Mouse (Mus musculus) heart, postnatal 0 days (tissue): ENCODE data around the gene Myocos.

Source experiments
- CTCF ChIP-seq: IDR thresholded peaks from 2 replicates; pipeline ENCODE4 v1.5.1; 2016; ENCODE audit warnings: antibody characterized with exemption, control low read depth, low read depth
- EP300 ChIP-seq: IDR thresholded peaks from 2 replicates; pipeline ENCODE4 v1.6.1; 2016; ENCODE audit warnings: antibody characterized with exemption, low read depth

DNA sequence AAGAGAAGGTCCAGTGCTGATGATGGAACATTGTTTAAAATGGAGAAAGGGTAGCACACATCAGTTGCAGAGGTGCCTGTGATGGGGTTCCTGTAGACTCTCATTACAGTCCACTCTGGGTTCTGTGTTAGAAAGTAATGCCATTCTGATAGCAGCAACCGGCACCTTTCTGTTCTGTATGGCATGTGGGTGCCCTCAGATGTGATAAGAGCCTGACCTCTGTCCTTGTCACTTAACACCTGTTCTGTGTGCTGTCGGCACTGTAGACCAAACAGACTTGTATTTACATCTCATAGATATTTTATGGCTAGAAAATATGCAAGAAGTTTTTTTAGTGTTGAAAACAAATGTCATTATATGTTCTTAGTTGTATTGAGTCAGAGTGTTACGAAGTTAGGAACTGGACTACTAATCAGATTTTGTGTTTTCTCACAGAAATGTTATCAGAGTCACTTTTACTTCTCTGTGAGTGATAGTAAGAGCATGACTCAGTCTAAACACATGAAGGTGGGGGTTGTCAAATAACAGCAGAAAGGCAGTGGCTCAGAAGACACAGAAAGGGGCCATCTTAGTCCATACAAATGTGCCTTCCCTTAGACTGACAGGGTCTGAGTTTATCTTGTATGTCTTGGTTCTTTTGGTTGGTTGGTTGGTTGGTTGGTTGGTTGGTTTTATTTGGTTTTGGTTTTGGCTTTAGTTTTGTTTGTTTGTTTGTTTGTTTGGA lies 60.5 kb downstream of the Myocos start:
- TF ChIP-seq CTCF = no peak
- TF ChIP-seq EP300 = no peak
